Mouse (Mus musculus) E14TG2a.4 (cell line): ENCODE data around the gene Lrr1.
"Not testable (repeated sequence)": the region's sequence is repeated elsewhere in the genome, so short reads cannot be mapped to it uniquely, and the experiment has no call there.

ENCODE experiments used
- H3K27me3 ChIP-seq: 2 replicates; pipeline ENCODE4 v1.6.1; 2014; ENCODE audit warnings: low read length, control low read depth; ENCODE audit not compliant: insufficient read depth
- H3K36me3 ChIP-seq: 2 replicates; pipeline ENCODE4 v1.6.1; 2014; ENCODE audit warnings: low read length, control low read depth; ENCODE audit not compliant: insufficient read depth
- H3K4me1 ChIP-seq: replicated peaks from 2 replicates; pipeline ENCODE4 v1.6.1; 2014; ENCODE audit warnings: low read depth, low read length, control low read depth
- H3K4me3 ChIP-seq: replicated peaks from 2 replicates; pipeline ENCODE4 v1.5.1; 2014; ENCODE audit warnings: mild to moderate bottlenecking, low read length
- H3K9me3 ChIP-seq: 2 replicates; pipeline ENCODE4 v1.6.1; 2014; ENCODE audit warnings: low read length, control low read depth
- CTCF ChIP-seq: conservative IDR thresholded peaks from 2 replicates; pipeline ENCODE4 v1.5.1; 2014; ENCODE audit warnings: low read length
- NANOG ChIP-seq: IDR thresholded peaks from 2 replicates; pipeline ENCODE4 v1.6.1; 2014; ENCODE audit warnings: borderline replicate concordance, low read length, mixed read lengths
- POU5F1 ChIP-seq: IDR thresholded peaks from 2 replicates; pipeline ENCODE4 v1.6.1; 2014; ENCODE audit warnings: low read length, borderline replicate concordance

Gene Lrr1

GRCm38 (mm10) chr12:69158366-69158764, 10.2 kb upstream of the Lrr1 start:
- H3K4me1 ChIP-seq: peaks cover 24% of the 10 kb centered on the region
- H3K9me3 ChIP-seq: no peaks in the 10 kb centered on the region
- H3K36me3 ChIP-seq: peaks cover 33% of the 10 kb centered on the region
- H3K27me3 ChIP-seq: no peaks in the 10 kb centered on the region
- TF ChIP-seq NANOG (no peak), CTCF (no peak), POU5F1 (no peak)
- peak overlapping the region; percentile 89 for H3K4me3 ChIP-seq

DNA sequence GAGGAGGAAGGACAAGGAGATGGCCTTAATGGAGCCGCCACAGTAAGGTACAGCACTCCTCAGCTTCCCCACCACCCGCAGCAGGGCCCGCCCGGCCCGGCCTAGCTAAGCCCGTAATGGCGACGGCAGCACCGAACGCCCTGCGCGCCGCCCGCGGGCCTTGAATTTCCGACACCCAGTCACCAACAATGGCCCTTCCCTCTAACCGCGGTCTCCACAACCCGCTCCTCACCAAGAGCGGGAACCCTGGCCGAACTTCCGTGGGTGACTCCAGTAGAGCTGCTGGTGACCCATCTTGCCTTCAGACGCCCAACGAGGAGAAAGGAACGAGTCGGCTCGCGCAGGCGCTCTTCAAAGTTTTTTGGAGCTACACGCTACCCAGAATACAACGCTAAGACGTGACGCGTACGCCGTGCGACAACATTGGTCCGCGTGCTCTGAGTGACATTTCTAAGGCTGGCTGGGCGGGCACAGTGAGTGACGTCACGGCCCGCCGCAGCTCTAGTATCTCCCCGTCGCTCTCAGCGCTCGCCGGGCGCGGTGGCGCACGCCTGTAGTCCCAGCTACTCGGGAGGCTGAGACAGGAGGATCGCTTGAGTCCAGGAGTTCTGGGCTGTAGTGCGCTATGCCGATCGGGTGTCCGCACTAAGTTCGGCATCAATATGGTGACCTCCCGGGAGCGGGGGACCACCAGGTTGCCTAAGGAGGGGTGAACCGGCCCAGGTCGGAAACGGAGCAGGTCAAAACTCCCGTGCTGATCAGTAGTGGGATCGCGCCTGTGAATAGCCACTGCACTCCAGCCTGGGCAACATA, 9.6 kb upstream of the Lrr1 start, which contains the start of gene Rps29:
Rps29 (minus strand) TSS at position 422 of the 813 bp plus-strand sequence.
- not testable (repeated sequence) for H3K9me3 ChIP-seq, H3K27me3 ChIP-seq
- Histone ChIP-seq H3K36me3 (peaks cover 33% of the 10 kb centered on the region), H3K4me1 (peaks cover 27% of the 10 kb centered on the region), H3K4me3 (peak within 1 kb of the TSS; percentile 89)

DNA sequence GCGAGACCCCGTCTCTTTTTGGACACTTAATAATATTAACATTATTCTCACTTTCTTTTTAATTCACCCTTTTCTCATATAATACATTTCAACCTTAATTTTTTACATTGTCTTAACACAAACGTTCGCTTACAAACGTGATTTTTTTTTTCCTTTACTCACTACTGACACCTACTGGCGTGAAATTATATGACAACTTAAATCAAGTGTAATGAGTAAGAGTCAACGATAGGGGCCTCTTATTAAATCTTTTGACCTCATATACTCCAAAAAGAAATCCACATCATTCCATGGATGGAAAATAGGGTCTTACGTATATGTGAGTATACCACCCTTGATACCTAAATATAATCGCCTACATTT, 9.1 kb upstream of the Lrr1 start:
- Histone ChIP-seq H3K9me3 (no peaks in the 10 kb centered on the region), H3K4me3 (peak overlapping the region; percentile 67), H3K4me1 (peaks cover 30% of the 10 kb centered on the region), H3K27me3 (no peaks in the 10 kb centered on the region), H3K36me3 (peaks cover 33% of the 10 kb centered on the region)
- TF ChIP-seq POU5F1: no peak
- no peak for TF ChIP-seq NANOG
- peak; percentile 92 for TF ChIP-seq CTCF

- peaks cover 28% of the 10 kb centered on the region for H3K36me3 ChIP-seq
- H3K9me3 ChIP-seq, H3K4me3 ChIP-seq, H3K27me3 ChIP-seq: not testable (repeated sequence)
- peaks cover 38% of the 10 kb centered on the region for H3K4me1 ChIP-seq
These were observed 7.9 kb upstream of the Lrr1 start for GRCm38 (mm10) chr12:69160677-69161076.

GRCm38 (mm10) chr12:69163586-69163985, 5.0 kb upstream of the Lrr1 start:
- not testable (repeated sequence) for H3K9me3 ChIP-seq, H3K36me3 ChIP-seq, H3K4me3 ChIP-seq, H3K27me3 ChIP-seq
- peaks cover 41% of the 10 kb centered on the region for H3K4me1 ChIP-seq

DNA sequence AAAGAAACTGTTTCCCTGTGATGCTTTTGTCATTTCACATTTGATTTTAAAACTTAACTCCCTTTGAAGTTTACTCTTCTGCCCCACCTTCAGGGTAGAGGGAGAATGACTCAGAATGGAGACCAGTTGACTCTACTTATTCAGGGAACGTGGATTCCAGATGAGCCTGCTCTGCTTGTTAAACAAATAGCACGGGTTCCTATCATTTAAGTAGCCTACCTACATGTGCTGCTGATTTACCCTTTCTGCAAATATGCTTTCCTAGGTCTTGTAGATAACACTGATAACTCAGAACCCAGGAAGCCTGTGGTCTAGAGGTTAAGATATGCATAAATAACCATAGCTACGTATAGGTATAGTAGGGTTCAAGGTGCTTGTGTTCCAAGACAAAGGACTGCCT, 3.7 kb upstream of the Lrr1 start:
- Histone ChIP-seq H3K4me3 (no peak overlapping the region), H3K36me3 (no peaks in the 10 kb centered on the region), H3K4me1 (peaks cover 43% of the 10 kb centered on the region), H3K27me3 (no peaks in the 10 kb centered on the region), H3K9me3 (no peaks in the 10 kb centered on the region)
- TF ChIP-seq POU5F1 (no peak), NANOG (no peak)

GRCm38 (mm10) chr12:69166861-69167581, 1.6 kb upstream of the Lrr1 start:
- not testable (repeated sequence) for H3K9me3 ChIP-seq, H3K27me3 ChIP-seq, H3K4me3 ChIP-seq
- peaks cover 10% of the 10 kb centered on the region for H3K36me3 ChIP-seq
- peaks cover 50% of the 10 kb centered on the region for H3K4me1 ChIP-seq

- Histone ChIP-seq H3K4me1 (peaks cover 53% of the 10 kb centered on the region), H3K36me3 (peaks cover 15% of the 10 kb centered on the region), H3K27me3 (no peaks in the 10 kb centered on the region), H3K9me3 (no peaks in the 10 kb centered on the region), H3K4me3 (peak overlapping the region; percentile 98)
- no peak for TF ChIP-seq NANOG
- no peak for TF ChIP-seq POU5F1
- TF ChIP-seq CTCF: no peak
These were observed 756 bp upstream of the Lrr1 start for GRCm38 (mm10) chr12:69167656-69168460.

- Histone ChIP-seq H3K27me3 (no peaks in the 10 kb centered on the region), H3K9me3 (no peaks in the 10 kb centered on the region), H3K4me3 (no peak overlapping the region), H3K36me3 (peaks cover 49% of the 10 kb centered on the region), H3K4me1 (peaks cover 33% of the 10 kb centered on the region)
- TF ChIP-seq POU5F1: no peak
- no peak for TF ChIP-seq CTCF
- TF ChIP-seq NANOG: no peak
These were observed 2.7 kb downstream of the Lrr1 start for GRCm38 (mm10) chr12:69171307-69171706.
